Mouse (Mus musculus) Patski (cell line): ENCODE results near the gene Mta2. TPM values are rescaled to one million over a fixed set of nuclear protein-coding genes. Genes with fewer than 3 reads are reported as not detected.

Source experiments
- ATAC-seq: fragments of 100-300 bp; one replicate; pipeline ENCODE4 v1.8.0; 2021
- CTCF ChIA-PET: fragments of 350-600 bp; sonication (Branson Sonifier 250); formaldehyde crosslinking; loops from one replicate; lab custom pipeline; 2022; ENCODE audit warnings: inconsistent platforms; lab: Charles Lee
- POLR2A ChIA-PET: fragments of 350-600 bp; sonication (Branson Sonifier 250); formaldehyde crosslinking; loops from one replicate; lab custom pipeline; 2022; ENCODE audit warnings: antibody characterized with exemption, inconsistent platforms; lab: Charles Lee
- DNase-seq: peaks from one replicate; pipeline ENCODE4 v3.0.0-alpha.2; 2011; ENCODE audit warnings: low read depth, low spot score
- H3K27me3 ChIP-seq: fragments of 371-371 bp; one replicate; pipeline ENCODE4 v1.5.1; 2021
- CTCF ChIP-seq: fragments of 100-300 bp; IDR thresholded peaks from one replicate; pipeline ENCODE4 v1.5.1; 2021
- in situ Hi-C: fragments of 300-500 bp; cut with MboI; formaldehyde crosslinking; loops from 3 replicates; pipeline ENCODE4 v1.11.1; 2018; ENCODE audit warnings: low pct_unique_long_range_greater_than_20kb, mixed read lengths
- polyA plus RNA-seq: library from polyadenylated mRNA; unstranded; gene quantifications from one replicate; pipeline ENCODE4 v1.2.3, GENCODE M21; 2021

Gene Mta2
- polyA plus RNA-seq, 1 experiment from 2014 or later, result 141 TPM

GRCm38 (mm10) chr19:8908531-8908930 is 33.1 kb upstream of the Mta2 start:
- ChIA-PET POLR2A (no interaction called here), CTCF (no interaction called here)
- TF ChIP-seq CTCF, result no peak
- ATAC-seq (no peak), DNase-seq (no peak)
- no peaks in the 10 kb centered on the region for H3K27me3 ChIP-seq
- in situ Hi-C loops, result no loop called here

GRCm38 (mm10) chr19:8911810-8912209 is 29.9 kb upstream of the Mta2 start:
- POLR2A ChIA-PET, result interaction anchor here (0.6 kb wide), 1 partner anchor 10 kb away, joined by 6 read pairs; no protein-coding TSS in a partner anchor
- DNase-seq (no peak), ATAC-seq (no peak)
- in situ Hi-C loops, result no loop called here
- CTCF ChIA-PET, result interaction anchor here (0.9 to 1.3 kb wide), 3 partner anchors 11 to 73 kb away, joined by 3 to 4 read pairs (median 3); partner anchors contain the start of gene Gng3
- H3K27me3 ChIP-seq, result no peaks in the 10 kb centered on the region
- TF ChIP-seq CTCF, result no peak

GRCm38 (mm10) chr19:8914212-8914611 is 27.5 kb upstream of the Mta2 start:
- ATAC-seq (no peak), DNase-seq (no peak)
- TF ChIP-seq CTCF, result no peak
- no peaks in the 10 kb centered on the region for H3K27me3 ChIP-seq
- in situ Hi-C loops, result no loop called here
- ChIA-PET CTCF (interaction anchor here (1.6 kb wide), 1 partner anchor 10 kb away, joined by 4 read pairs; no protein-coding TSS in a partner anchor), POLR2A (no interaction called here)

- H3K27me3 ChIP-seq, result no peaks in the 10 kb centered on the region
- DNase-seq (no peak), ATAC-seq (no peak)
- TF ChIP-seq CTCF, result no peak
- POLR2A ChIA-PET, result interaction anchor here (1.6 to 3.4 kb wide), 2 partner anchors 18 to 46 kb away, joined by 5 to 18 read pairs; no protein-coding TSS in a partner anchor
- CTCF ChIA-PET, result interaction anchor here (1.4 to 1.6 kb wide), 3 partner anchors 15 to 47 kb away, joined by 3 to 5 read pairs (median 3); no protein-coding TSS in a partner anchor
- in situ Hi-C loops, result no loop called here
These were observed 22.7 kb upstream of the Mta2 start for GRCm38 (mm10) chr19:8919000-8919399.

GRCm38 (mm10) chr19:8919684-8920072 is 22.0 kb upstream of the Mta2 start:
- DNase-seq (no peak), ATAC-seq (no peak)
- CTCF ChIA-PET, result interaction anchor here (1.3 to 1.6 kb wide), 5 partner anchors 16 to 190 kb away, joined by 3 to 5 read pairs (median 3); no protein-coding TSS in a partner anchor
- TF ChIP-seq CTCF, result no peak
- POLR2A ChIA-PET, result interaction anchor here (0.9 to 3.4 kb wide), 3 partner anchors 14 to 19 kb away, joined by 3 to 18 read pairs (median 3); no protein-coding TSS in a partner anchor
- no peaks in the 10 kb centered on the region for H3K27me3 ChIP-seq
- in situ Hi-C loops, result no loop called here

GRCm38 (mm10) chr19:8920073-8920736 is 21.5 kb upstream of the Mta2 start, which contains the start of gene B3gat3:
TSS of gene B3gat3 (plus strand) at chr19:8920374.
- ChIA-PET CTCF (interaction anchor here (1.3 to 1.6 kb wide), 5 partner anchors 16 to 190 kb away, joined by 3 to 5 read pairs (median 3); no protein-coding TSS in a partner anchor), POLR2A (interaction anchor here (0.6 to 3.4 kb wide), 4 partner anchors 13 to 33 kb away, joined by 3 to 18 read pairs (median 3); no protein-coding TSS in a partner anchor)
- no peaks in the 10 kb centered on the region for H3K27me3 ChIP-seq
- DNase-seq (no peak), ATAC-seq (peak; percentile 98)
- no peak for TF ChIP-seq CTCF
- in situ Hi-C loops, result no loop called here

GRCm38 (mm10) chr19:8920836-8921291 is 20.8 kb upstream of the Mta2 start:
- ATAC-seq (no peak), DNase-seq (no peak)
- CTCF ChIA-PET, result interaction anchor here (1.3 to 1.5 kb wide), 2 partner anchors 42 to 189 kb away, joined by 3 read pairs; no protein-coding TSS in a partner anchor
- no peak for TF ChIP-seq CTCF
- POLR2A ChIA-PET, result interaction anchor here (0.7 to 3.4 kb wide), 4 partner anchors 10 to 39 kb away, joined by 3 to 18 read pairs (median 6); no protein-coding TSS in a partner anchor
- no peaks in the 10 kb centered on the region for H3K27me3 ChIP-seq
- in situ Hi-C loops, result no loop called here

GRCm38 (mm10) chr19:8921741-8922140 is 19.9 kb upstream of the Mta2 start:
- DNase-seq, result no peak
- POLR2A ChIA-PET, result interaction anchor here (0.7 to 3.4 kb wide), 4 partner anchors 9 to 143 kb away, joined by 5 to 18 read pairs (median 6); no protein-coding TSS in a partner anchor
- in situ Hi-C loops, result no loop called here
- ATAC-seq, result no peak
- CTCF ChIA-PET, result interaction anchor here (1.2 kb wide), 1 partner anchor 8 kb away, joined by 3 read pairs; no protein-coding TSS in a partner anchor
- no peak for TF ChIP-seq CTCF
- no peaks in the 10 kb centered on the region for H3K27me3 ChIP-seq

GRCm38 (mm10) chr19:8926766-8927165 is 14.9 kb upstream of the Mta2 start:
- no peak for TF ChIP-seq CTCF
- no peak for ATAC-seq
- POLR2A ChIA-PET, result no interaction called here

GRCm38 (mm10) chr19:8927891-8928525 is 13.7 kb upstream of the Mta2 start:
- TF ChIP-seq CTCF, result no peak
- H3K27me3 ChIP-seq, result no peaks in the 10 kb centered on the region
- ChIA-PET POLR2A (no interaction called here), CTCF (no interaction called here)
- DNase-seq (no peak), ATAC-seq (no peak)
- in situ Hi-C loops, result no loop called here

More at GRCm38 (mm10) chr19:8926766-8927165, 14.9 kb upstream of the Mta2 start:
- in situ Hi-C loops, result no loop called here
- DNase-seq, result no peak
- no peaks in the 10 kb centered on the region for H3K27me3 ChIP-seq
- CTCF ChIA-PET, result no interaction called here
